Mouse (Mus musculus) heart, adult 2 months (tissue): ENCODE measurements around the gene Rgs9. TPM values are rescaled to one million over a fixed set of nuclear protein-coding genes. Genes with fewer than 3 reads are reported as not detected.
"Not testable (repeated sequence)": the region's sequence is repeated elsewhere in the genome, so short reads cannot be mapped to it uniquely, and the experiment has no call there.

Source experiments
- DNase-seq, 2 experiments: peaks; one replicate each; pipeline ENCODE4 v3.0.0; 2021
- H3K27ac ChIP-seq: fragments of 200-600 bp; 2 replicates; pipeline ENCODE4 v1.8.1; 2022
- H3K27me3 ChIP-seq: fragments of 200-500 bp; 2 replicates; pipeline ENCODE4 v1.6.1; 2012; ENCODE audit warnings: mild to moderate bottlenecking, low read length, inconsistent platforms, mixed read lengths; ENCODE audit not compliant: control insufficient read depth, insufficient read depth
- H3K36me3 ChIP-seq: fragments of 200-500 bp; 2 replicates; pipeline ENCODE4 v1.6.1; 2012; ENCODE audit warnings: low read length, inconsistent platforms; ENCODE audit not compliant: control insufficient read depth, insufficient read depth
- H3K4me1 ChIP-seq: fragments of 200-500 bp; 2 replicates; pipeline ENCODE4 v1.6.1; 2011; ENCODE audit warnings: low read length; ENCODE audit not compliant: control insufficient read depth, insufficient read depth
- H3K4me3 ChIP-seq: fragments of 200-600 bp; 2 replicates; pipeline ENCODE4 v1.8.1; 2022
- H3K79me2 ChIP-seq: fragments of 200-500 bp; replicated peaks from 2 replicates; pipeline ENCODE4 v1.6.1; 2012; ENCODE audit warnings: mild to moderate bottlenecking, inconsistent platforms, low read length, moderate library complexity, mixed read lengths; ENCODE audit not compliant: control insufficient read depth, insufficient read depth
- H3K9ac ChIP-seq: fragments of 200-500 bp; 2 replicates; pipeline ENCODE4 v1.6.1; 2012; ENCODE audit warnings: low read depth, mild to moderate bottlenecking, control low read depth, inconsistent platforms, low read length, mixed read lengths
- CTCF ChIP-seq: fragments of 200-600 bp; IDR thresholded peaks from 2 replicates; pipeline ENCODE4 v1.8.1; 2022; ENCODE audit warnings: antibody characterized with exemption, mild to moderate bottlenecking, moderate library complexity
- EP300 ChIP-seq: fragments of 200-500 bp; IDR thresholded peaks from 2 replicates; pipeline ENCODE4 v1.6.1; 2011; ENCODE audit warnings: low read depth, low read length, control low read depth; ENCODE audit not compliant: insufficient read depth
- POLR2A ChIP-seq: fragments of 200-500 bp; IDR thresholded peaks from 2 replicates; pipeline ENCODE4 v1.6.1; 2011; ENCODE audit warnings: mild to moderate bottlenecking, low read depth, low read length, control low read depth; ENCODE audit not compliant: insufficient read depth
- WGBS: fragments of 180-500 bp; shearing (Covaris S2); methylation state at CpG from one replicate; pipeline ENCODE4 v1.1.7; 2018; 5-methylcytosine and 5-hydroxymethylcytosine counted together
- intact Hi-C: fragments of 180-260 bp; cut with DNase I; formaldehyde crosslinking; loops from one replicate; pipeline ENCODE4 v1.15.1; 2025
- polyA plus RNA-seq: library from polyadenylated mRNA; depleted of rRNA; stranded (reverse); fragments of >200 nt; gene quantifications from 2 replicates; pipeline ENCODE4 v1.2.3, GENCODE M21; 2012
- total RNA-seq, 2 experiments: library from RNA; stranded (reverse); gene quantifications; 2 replicates each; pipeline ENCODE4 v1.2.3; 2021

The Rgs9 gene
- total and polyA plus RNA-seq, 3 experiments = 0.09 to 0.21 TPM; not detected in 1

DNA sequence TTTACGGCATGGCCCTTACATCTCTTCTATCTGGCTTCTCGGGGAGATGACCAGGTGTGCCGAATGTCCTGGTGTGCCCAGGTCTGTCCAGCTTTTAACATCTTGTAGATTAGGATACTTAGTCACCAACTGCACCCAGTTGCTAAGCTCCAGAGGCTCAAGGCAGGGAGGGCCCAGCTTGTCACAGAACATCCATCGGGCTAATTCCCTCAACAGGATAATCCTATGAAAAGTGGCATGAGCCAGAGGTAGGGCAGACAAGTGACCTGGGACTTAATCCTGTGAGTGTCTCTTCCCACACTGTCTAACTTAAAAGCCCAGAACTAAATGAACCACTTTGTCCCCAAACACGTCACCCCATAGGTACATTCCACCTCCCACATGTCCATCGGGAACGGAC is 898 bp downstream of the Rgs9 start:
- intact Hi-C loops = no loop called here
- Histone ChIP-seq H3K79me2 (no peaks in the 10 kb centered on the region), H3K27me3 (no peaks in the 10 kb centered on the region), H3K4me3 (no peak overlapping the region), H3K36me3 (no peaks in the 10 kb centered on the region), H3K9ac (no peak overlapping the region), H3K27ac (no peak overlapping the region), H3K4me1 (peaks cover 1% of the 10 kb centered on the region; the same call in 1 of the 2 replicates)
- no peak for DNase-seq
- WGBS = 85% methylated on average over 7 of the region's 7 CpGs
- TF ChIP-seq POLR2A (no peak), CTCF (no peak), EP300 (no peak)

DNA sequence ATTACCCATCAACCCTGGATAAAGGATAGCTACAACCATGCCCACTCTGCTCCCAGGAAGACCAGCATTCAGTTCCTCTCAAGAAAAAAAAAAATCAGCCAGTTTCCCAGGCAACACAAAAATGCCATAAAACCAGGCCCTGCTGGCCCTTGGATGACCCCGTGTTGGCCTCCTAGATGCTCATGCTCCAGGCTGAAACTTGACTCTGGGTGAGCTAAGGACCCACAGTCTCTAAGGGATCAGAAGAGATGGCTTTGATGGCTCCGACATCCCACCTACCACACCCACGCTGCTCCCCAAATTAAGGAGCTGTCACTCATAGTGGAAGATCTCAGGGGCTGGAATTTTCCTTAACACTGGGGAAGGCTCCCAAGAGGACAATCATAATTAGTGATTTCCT is 5.9 kb downstream of the Rgs9 start:
- WGBS = 71% methylated on average over 3 of the region's 3 CpGs
- H3K4me1 ChIP-seq = no peaks in the 10 kb centered on the region
- no peaks in the 10 kb centered on the region for H3K79me2 ChIP-seq
- no peak for TF ChIP-seq EP300
- no peak for TF ChIP-seq CTCF
- no peak for TF ChIP-seq POLR2A
- H3K9ac ChIP-seq = no peak overlapping the region
- no peak for DNase-seq
- no peaks in the 10 kb centered on the region for H3K27me3 ChIP-seq
- H3K27ac ChIP-seq = no peak overlapping the region
- no peaks in the 10 kb centered on the region for H3K36me3 ChIP-seq
- intact Hi-C loops = no loop called here
- no peak overlapping the region for H3K4me3 ChIP-seq

DNA sequence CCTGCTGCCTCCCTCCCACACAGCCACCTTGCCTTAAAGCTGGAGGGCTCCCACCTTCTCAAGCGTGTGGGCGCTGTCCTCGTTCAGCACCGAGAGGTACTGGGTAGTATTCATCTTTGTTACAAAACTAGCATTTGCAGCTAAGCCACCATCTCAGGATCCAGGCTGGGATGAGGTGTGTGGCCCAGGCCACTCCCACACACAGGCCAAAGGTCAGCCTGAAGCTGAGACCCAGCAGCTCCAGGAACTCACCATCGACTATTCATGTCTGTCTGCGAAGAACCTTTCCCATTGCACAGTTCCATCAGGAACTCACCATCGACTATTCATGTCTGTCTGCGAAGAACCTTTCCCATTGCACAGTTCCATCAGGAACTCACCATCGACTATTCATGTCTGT is 8.6 kb downstream of the Rgs9 start:
- 88% methylated on average over 9 of the region's 9 CpGs for WGBS

DNA sequence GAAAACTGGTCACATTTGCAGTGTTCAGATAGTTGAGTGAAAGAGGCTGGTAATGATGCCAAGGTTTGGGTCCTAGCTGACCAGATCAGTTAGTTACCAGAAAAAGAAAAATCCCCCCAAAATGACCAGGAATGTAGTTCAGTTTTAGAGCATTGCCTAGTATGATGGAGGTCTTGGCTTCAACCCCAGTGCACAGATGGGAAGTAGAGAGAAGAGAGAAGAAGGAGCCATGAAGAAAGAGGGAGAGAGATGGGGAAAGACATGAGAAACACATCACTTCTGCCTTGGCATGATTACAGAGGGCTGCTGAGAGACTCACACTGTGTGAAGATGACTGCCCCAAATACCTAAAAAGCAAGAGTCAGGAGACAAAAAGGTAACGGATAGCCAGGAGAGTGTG is 13.1 kb downstream of the Rgs9 start:
- Histone ChIP-seq H3K36me3 (no peaks in the 10 kb centered on the region), H3K4me3 (no peak overlapping the region), H3K79me2 (no peaks in the 10 kb centered on the region), H3K4me1 (no peaks in the 10 kb centered on the region), H3K27ac (no peak overlapping the region), H3K27me3 (no peaks in the 10 kb centered on the region), H3K9ac (no peak overlapping the region)
- no peak for DNase-seq
- intact Hi-C loops = no loop called here
- TF ChIP-seq EP300 = no peak
- TF ChIP-seq CTCF = no peak
- TF ChIP-seq POLR2A = no peak
- WGBS = 93% methylated on average over 1 of the region's 1 CpGs

More for the DNA sequence above, 8.6 kb downstream of the Rgs9 start:
- DNase-seq, H3K4me1 ChIP-seq, H3K27me3 ChIP-seq, H3K79me2 ChIP-seq, intact Hi-C loops, H3K36me3 ChIP-seq, H3K9ac ChIP-seq, H3K4me3 ChIP-seq, H3K27ac ChIP-seq: not testable (repeated sequence)

DNA sequence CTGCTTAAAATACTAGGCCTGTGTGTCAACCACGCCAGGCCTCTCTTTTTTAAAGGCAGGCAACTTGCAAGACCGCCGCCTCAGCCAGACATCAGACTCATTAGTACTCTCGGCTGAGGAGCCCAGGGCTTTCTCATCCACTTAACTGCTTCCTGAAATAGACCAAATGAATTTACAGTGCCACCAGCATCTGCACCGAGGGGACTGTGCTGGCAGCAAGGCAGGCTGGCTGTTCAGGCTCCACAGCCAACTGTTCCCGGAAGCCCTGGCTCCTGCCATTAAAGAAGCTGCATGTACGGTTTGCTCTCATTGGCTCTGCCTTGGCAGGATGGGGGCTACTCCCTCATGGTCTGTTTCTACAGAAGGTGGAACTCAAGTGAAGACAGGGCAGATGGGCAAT is 19.7 kb downstream of the Rgs9 start:
- 57% methylated on average over 7 of the region's 7 CpGs for WGBS
- Histone ChIP-seq H3K27ac (no peak overlapping the region), H3K9ac (no peak overlapping the region), H3K27me3 (no peaks in the 10 kb centered on the region), H3K4me3 (no peak overlapping the region), H3K4me1 (no peaks in the 10 kb centered on the region), H3K79me2 (no peaks in the 10 kb centered on the region), H3K36me3 (no peaks in the 10 kb centered on the region)
- no peak for DNase-seq
- TF ChIP-seq EP300 = no peak
- no peak for TF ChIP-seq CTCF
- no peak for TF ChIP-seq POLR2A
- intact Hi-C loops = no loop called here

DNA sequence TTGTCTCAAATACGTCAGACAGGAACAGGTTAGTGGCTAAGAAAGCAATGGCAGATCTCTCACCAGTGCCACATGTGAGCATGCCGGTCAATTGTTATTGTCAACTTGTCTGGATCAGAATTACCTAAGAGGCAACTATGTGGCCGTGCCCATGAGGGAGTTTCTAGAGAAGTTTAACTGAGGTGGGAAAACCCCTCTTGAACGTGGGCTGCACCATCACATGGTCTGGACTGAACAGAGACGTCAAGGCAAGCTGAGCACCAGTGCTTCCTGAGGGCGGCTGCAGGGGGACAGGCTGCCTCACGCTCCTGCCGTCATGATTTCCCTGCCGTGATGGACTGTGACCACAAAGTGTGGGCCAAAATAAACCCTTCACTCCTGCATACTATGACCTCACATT is 26.5 kb downstream of the Rgs9 start:
- Histone ChIP-seq H3K79me2 (no peaks in the 10 kb centered on the region), H3K4me1 (no peaks in the 10 kb centered on the region), H3K27me3 (no peaks in the 10 kb centered on the region), H3K27ac (no peak overlapping the region), H3K4me3 (no peak overlapping the region), H3K9ac (no peak overlapping the region), H3K36me3 (no peaks in the 10 kb centered on the region)
- no peak for TF ChIP-seq POLR2A
- TF ChIP-seq EP300 = no peak
- TF ChIP-seq CTCF = no peak
- WGBS = 78% methylated on average over 9 of the region's 9 CpGs
- DNase-seq = no peak
- intact Hi-C loops = no loop called here
